Mouse (Mus musculus) CH12.LX (cell line): Measurements from ENCODE around the gene Cnnm2.

Experiments used
- CTCF ChIP-seq, 2 experiments: IDR thresholded peaks in 1 of 2; conservative IDR thresholded peaks in 1 of 2; 2 replicates each; pipeline ENCODE4 v1.5.1; 2011 to 2012; ENCODE audit warnings: low read depth in 2 of 2, low read length in 2 of 2, improper control_type of control experiment in 1 of 2, inconsistent platforms in 1 of 2, mild to moderate bottlenecking in 1 of 2, moderate library complexity in 1 of 2
- GABPA ChIP-seq: IDR thresholded peaks from 2 replicates; pipeline ENCODE4 v1.6.1; 2012; ENCODE audit warnings: low read depth, low read length, improper control_type of control experiment, inconsistent platforms; ENCODE audit not compliant: insufficient replicate concordance
- HCFC1 ChIP-seq: IDR thresholded peaks from 2 replicates; pipeline ENCODE4 v1.6.1; 2012; ENCODE audit warnings: low read depth, mild to moderate bottlenecking, inconsistent platforms, low read length, improper control_type of control experiment
- JUND ChIP-seq: conservative IDR thresholded peaks from 2 replicates; pipeline ENCODE4 v1.6.1; 2011; ENCODE audit warnings: low read depth, low read length, improper control_type of control experiment
- MAZ ChIP-seq: IDR thresholded peaks from 2 replicates; pipeline ENCODE4 v1.6.1; 2012; ENCODE audit warnings: low read depth, mild to moderate bottlenecking, inconsistent platforms, low read length, improper control_type of control experiment, moderate library complexity
- MXI1 ChIP-seq: IDR thresholded peaks from 2 replicates; pipeline ENCODE4 v1.6.1; 2011; ENCODE audit warnings: mild to moderate bottlenecking, low read depth, low read length, improper control_type of control experiment
- POLR2A ChIP-seq: IDR thresholded peaks from 2 replicates; pipeline ENCODE4 v1.6.1; 2011; ENCODE audit warnings: low read depth, mild to moderate bottlenecking, improper control_type of control experiment, low read length
- RAD21 ChIP-seq: IDR thresholded peaks from 2 replicates; pipeline ENCODE4 v1.6.1; 2011; ENCODE audit warnings: low read depth, mild to moderate bottlenecking, low read length, improper control_type of control experiment, moderate library complexity
- RCOR1 ChIP-seq: conservative IDR thresholded peaks from 2 replicates; pipeline ENCODE4 v1.6.1; 2012; ENCODE audit warnings: low read depth, mild to moderate bottlenecking, inconsistent platforms, low read length, improper control_type of control experiment
- TBP ChIP-seq: conservative IDR thresholded peaks from 2 replicates; pipeline ENCODE4 v1.6.1; 2011; ENCODE audit warnings: low read depth, low read length, improper control_type of control experiment
- TCF12 ChIP-seq: IDR thresholded peaks from 2 replicates; pipeline ENCODE4 v1.6.1; 2014; ENCODE audit warnings: low read depth, mild to moderate bottlenecking, inconsistent platforms, low read length, improper control_type of control experiment
- ZNF384 ChIP-seq: IDR thresholded peaks from 2 replicates; pipeline ENCODE4 v1.6.1; 2012; ENCODE audit warnings: low read depth, low read length, improper control_type of control experiment, inconsistent platforms

DNA sequence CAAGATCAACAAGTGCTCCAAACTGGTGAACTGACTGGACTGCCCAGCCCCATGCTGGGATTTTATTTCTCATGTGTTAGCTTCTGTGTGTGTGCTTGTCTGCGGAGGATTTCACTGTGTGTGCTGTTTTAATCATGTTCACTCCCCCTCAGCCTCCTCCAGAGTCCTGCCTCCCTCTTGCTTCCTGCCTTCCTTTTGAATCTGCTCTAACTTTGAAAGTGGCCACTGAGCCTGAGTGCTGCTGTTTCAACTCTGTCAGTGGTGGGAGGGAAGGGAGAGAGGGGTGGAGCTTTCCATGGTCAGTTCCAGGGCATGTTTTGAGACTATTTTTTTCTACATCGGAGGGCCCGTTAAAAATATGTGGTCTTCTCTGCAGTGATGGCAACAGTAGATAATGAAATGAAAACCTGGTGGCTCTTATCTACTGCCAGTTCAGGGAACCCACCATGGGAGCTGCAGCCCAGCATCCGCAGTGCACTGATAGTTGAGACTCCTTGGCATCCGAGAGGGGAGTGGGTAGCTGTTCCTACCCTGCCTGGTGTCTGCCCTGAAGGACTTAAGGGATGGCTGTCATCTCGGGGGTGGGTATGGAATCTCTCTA, 103.4 kb downstream of the Cnnm2 start:
- TF ChIP-seq POLR2A (no peak), ZNF384 (no peak), CTCF (conservative IDR thresholded peaks at IDR 0.05 in 1 of 2, IDR thresholded peaks at IDR 0.05 in 1 of 2; ENCODE audit: low read depth in 2 of 2, low read length in 2 of 2) (no peak), RAD21 (no peak), GABPA (no peak), HCFC1 (no peak), MXI1 (no peak), TCF12 (no peak), JUND (no peak), TBP (no peak), MAZ (no peak), RCOR1 (no peak)
